Mouse (Mus musculus): ENCODE data around the gene Fah. TPM values are rescaled to one million over a fixed set of nuclear protein-coding genes. Genes with fewer than 3 reads are reported as not detected.
A peak's percentile ranks its signal among the peaks of the same experiment; 100 is the strongest.

The Fah gene
- polyA plus RNA-seq, 1 experiment from 2014 or later = 11.8 TPM

- 89% methylated on average over 3 of the region's 3 CpGs for WGBS
- no peak overlapping the region for H3K9ac ChIP-seq (replicated peaks; ENCODE audit: low read depth, low read length)
- H3K4me1 ChIP-seq (ENCODE audit: control insufficient read depth, insufficient read depth, low read length) = no peaks in the 10 kb centered on the region
- H3K27ac ChIP-seq (ENCODE audit: low read length) = no peak overlapping the region
- no peaks in the 10 kb centered on the region for H3K36me3 ChIP-seq (ENCODE audit: control insufficient read depth, insufficient read depth, low read length)
- no peaks in the 10 kb centered on the region for H3K9me3 ChIP-seq (ENCODE audit: control insufficient read depth, low read depth, low read length)
- ATAC-seq (ENCODE audit: insufficient number of reproducible peaks, insufficient read depth, low FRiP score, low read depth) = no peak
- no peaks in the 10 kb centered on the region for H3K27me3 ChIP-seq (ENCODE audit: control insufficient read depth, insufficient read depth, low read length)
- H3K4me3 ChIP-seq (ENCODE audit: low read depth, low read length) = no peak overlapping the region
- no peak overlapping the region for H3K4me2 ChIP-seq (replicated peaks; ENCODE audit: low read depth, low read length)
Observed at GRCm38 (mm10) chr7:84591347-84591746, 15.2 kb downstream of the Fah start.

DNA sequence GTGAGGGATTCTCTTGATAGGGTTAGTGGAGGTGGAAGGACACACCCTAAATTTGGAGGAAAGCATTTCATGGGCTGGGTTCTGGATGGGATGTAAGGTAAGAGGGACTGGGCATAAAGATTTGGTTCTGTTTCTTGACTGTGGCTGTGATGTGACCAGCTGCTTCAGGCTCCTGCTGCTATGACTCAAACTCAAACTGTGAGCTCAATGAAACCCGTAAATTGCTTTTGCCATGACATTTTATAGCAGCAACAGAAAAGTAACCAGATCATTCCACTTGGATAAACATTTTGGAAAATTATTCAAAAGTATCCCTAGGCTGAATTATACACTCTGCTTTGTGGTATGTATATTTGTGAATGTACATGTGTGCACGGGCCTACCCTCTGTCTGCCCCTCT, 15.9 kb downstream of the Fah start:
- no peak for ATAC-seq (ENCODE audit: insufficient number of reproducible peaks, insufficient read depth, low FRiP score, low read depth)
- H3K9me3 ChIP-seq (ENCODE audit: control insufficient read depth, low read depth, low read length) = no peaks in the 10 kb centered on the region
- no peaks in the 10 kb centered on the region for H3K36me3 ChIP-seq (ENCODE audit: control insufficient read depth, insufficient read depth, low read length)
- no peak overlapping the region for H3K4me2 ChIP-seq (replicated peaks; ENCODE audit: low read depth, low read length)
- no peak overlapping the region for H3K9ac ChIP-seq (replicated peaks; ENCODE audit: low read depth, low read length)
- 76% methylated on average over 2 of the region's 2 CpGs for WGBS
- no peaks in the 10 kb centered on the region for H3K4me1 ChIP-seq (ENCODE audit: control insufficient read depth, insufficient read depth, low read length)
- H3K27me3 ChIP-seq (ENCODE audit: control insufficient read depth, insufficient read depth, low read length) = no peaks in the 10 kb centered on the region
- no peak overlapping the region for H3K27ac ChIP-seq (ENCODE audit: low read length)
- H3K4me3 ChIP-seq (ENCODE audit: low read depth, low read length) = no peak overlapping the region

DNA sequence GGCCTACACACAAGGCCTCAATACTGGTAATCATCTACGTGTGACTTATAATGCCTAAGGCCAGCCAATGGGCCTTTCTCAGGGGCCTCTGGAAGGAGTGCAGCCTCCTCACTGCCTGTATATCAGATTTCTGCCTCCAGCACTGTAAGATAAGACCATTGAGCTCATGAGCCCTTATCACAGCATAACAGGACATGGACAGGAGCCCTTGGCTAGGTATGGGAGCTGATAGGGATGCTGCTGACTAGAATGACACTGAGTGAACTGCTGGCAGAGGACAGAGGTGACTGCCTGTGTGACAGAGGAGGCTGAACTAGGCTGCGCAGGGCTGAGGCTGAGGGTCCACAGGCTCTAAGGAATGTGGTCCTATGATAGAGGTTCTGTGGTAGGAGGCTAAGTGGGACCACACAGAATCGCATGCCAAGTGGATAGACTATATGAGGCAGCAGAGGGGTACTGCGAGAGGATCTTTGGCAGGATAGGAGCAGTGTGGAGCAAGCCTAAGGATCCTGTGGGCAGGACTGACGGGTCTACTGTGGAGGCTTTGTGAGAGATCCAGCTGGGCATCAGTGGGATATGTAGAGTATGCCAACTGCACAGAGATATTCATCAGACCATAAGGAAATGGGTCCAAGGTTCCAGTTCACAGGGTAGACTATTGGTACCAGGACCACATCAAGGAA, 19.3 kb downstream of the Fah start:
- H3K4me1 ChIP-seq (ENCODE audit: control insufficient read depth, insufficient read depth, low read length) = no peaks in the 10 kb centered on the region
- 90% methylated on average over 5 of the region's 5 CpGs for WGBS
- no peak overlapping the region for H3K4me3 ChIP-seq (ENCODE audit: low read depth, low read length)
- H3K9ac ChIP-seq (replicated peaks; ENCODE audit: low read depth, low read length) = no peak overlapping the region
- no peak overlapping the region for H3K4me2 ChIP-seq (replicated peaks; ENCODE audit: low read depth, low read length)
- no peaks in the 10 kb centered on the region for H3K36me3 ChIP-seq (ENCODE audit: control insufficient read depth, insufficient read depth, low read length)
- H3K9me3 ChIP-seq (ENCODE audit: control insufficient read depth, low read depth, low read length) = no peaks in the 10 kb centered on the region
- ATAC-seq (ENCODE audit: insufficient number of reproducible peaks, insufficient read depth, low FRiP score, low read depth) = peak; percentile 79; the same call in 1 of the 2 replicates
- H3K27me3 ChIP-seq (ENCODE audit: control insufficient read depth, insufficient read depth, low read length) = no peaks in the 10 kb centered on the region
- no peak overlapping the region for H3K27ac ChIP-seq (ENCODE audit: low read length)

- ATAC-seq (ENCODE audit: insufficient number of reproducible peaks, insufficient read depth, low FRiP score, low read depth) = no peak
- no peak overlapping the region for H3K4me3 ChIP-seq (ENCODE audit: low read depth, low read length)
- H3K9ac ChIP-seq (replicated peaks; ENCODE audit: low read depth, low read length) = no peak overlapping the region
- H3K27me3 ChIP-seq (ENCODE audit: control insufficient read depth, insufficient read depth, low read length) = no peaks in the 10 kb centered on the region
- WGBS = 68% methylated on average over 3 of the region's 3 CpGs
- H3K36me3 ChIP-seq (ENCODE audit: control insufficient read depth, insufficient read depth, low read length) = no peaks in the 10 kb centered on the region
- H3K4me2 ChIP-seq (replicated peaks; ENCODE audit: low read depth, low read length) = no peak overlapping the region
- no peaks in the 10 kb centered on the region for H3K9me3 ChIP-seq (ENCODE audit: control insufficient read depth, low read depth, low read length)
- no peak overlapping the region for H3K27ac ChIP-seq (ENCODE audit: low read length)
- no peaks in the 10 kb centered on the region for H3K4me1 ChIP-seq (ENCODE audit: control insufficient read depth, insufficient read depth, low read length)
Observed at GRCm38 (mm10) chr7:84586360-84587100, 20.0 kb downstream of the Fah start.

GRCm38 (mm10) chr7:84585086-84585485, 21.4 kb downstream of the Fah start:
- Histone ChIP-seq H3K36me3 (ENCODE audit: control insufficient read depth, insufficient read depth, low read length) (no peaks in the 10 kb centered on the region), H3K4me2 (replicated peaks; ENCODE audit: low read depth, low read length) (no peak overlapping the region), H3K4me1 (ENCODE audit: control insufficient read depth, insufficient read depth, low read length) (no peaks in the 10 kb centered on the region), H3K4me3 (ENCODE audit: low read depth, low read length) (no peak overlapping the region), H3K9me3 (ENCODE audit: control insufficient read depth, low read depth, low read length) (no peaks in the 10 kb centered on the region), H3K9ac (replicated peaks; ENCODE audit: low read depth, low read length) (no peak overlapping the region), H3K27ac (ENCODE audit: low read length) (no peak overlapping the region), H3K27me3 (ENCODE audit: control insufficient read depth, insufficient read depth, low read length) (no peaks in the 10 kb centered on the region)
- ATAC-seq (ENCODE audit: insufficient number of reproducible peaks, insufficient read depth, low FRiP score, low read depth) = no peak
- 85% methylated on average over 4 of the region's 4 CpGs for WGBS

DNA sequence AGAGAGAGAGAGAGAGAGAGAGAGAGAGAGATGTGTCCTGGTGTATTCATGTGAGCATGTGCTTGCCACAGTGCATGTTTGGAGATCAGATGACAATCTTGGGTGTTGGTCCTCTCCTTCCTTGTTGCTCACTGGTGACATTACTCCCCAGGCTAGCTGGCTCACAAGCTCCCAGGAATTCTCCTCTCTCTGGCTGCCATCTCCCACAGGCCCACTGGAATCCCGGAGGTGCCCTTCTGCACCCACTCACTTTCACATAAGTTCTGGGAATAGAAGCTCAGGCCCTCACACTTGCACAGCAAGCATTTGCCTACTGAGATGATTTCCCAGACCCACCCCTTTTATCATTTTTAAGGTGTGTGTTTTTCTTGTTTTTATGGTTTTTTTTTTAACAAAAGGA, 26.8 kb downstream of the Fah start:
- 71% methylated on average over 1 of the region's 1 CpGs for WGBS
- Histone ChIP-seq H3K4me1 (ENCODE audit: control insufficient read depth, insufficient read depth, low read length) (no peaks in the 10 kb centered on the region), H3K9ac (replicated peaks; ENCODE audit: low read depth, low read length) (no peak overlapping the region), H3K27me3 (ENCODE audit: control insufficient read depth, insufficient read depth, low read length) (no peaks in the 10 kb centered on the region), H3K4me3 (ENCODE audit: low read depth, low read length) (no peak overlapping the region), H3K36me3 (ENCODE audit: control insufficient read depth, insufficient read depth, low read length) (no peaks in the 10 kb centered on the region), H3K9me3 (ENCODE audit: control insufficient read depth, low read depth, low read length) (no peaks in the 10 kb centered on the region), H3K27ac (ENCODE audit: low read length) (no peak overlapping the region), H3K4me2 (replicated peaks; ENCODE audit: low read depth, low read length) (no peak overlapping the region)
- no peak for ATAC-seq (ENCODE audit: insufficient number of reproducible peaks, insufficient read depth, low FRiP score, low read depth)

- Histone ChIP-seq H3K27ac (ENCODE audit: low read length) (no peak overlapping the region), H3K27me3 (ENCODE audit: control insufficient read depth, insufficient read depth, low read length) (no peaks in the 10 kb centered on the region), H3K4me3 (ENCODE audit: low read depth, low read length) (no peak overlapping the region), H3K4me2 (replicated peaks; ENCODE audit: low read depth, low read length) (no peak overlapping the region), H3K9me3 (ENCODE audit: control insufficient read depth, low read depth, low read length) (no peaks in the 10 kb centered on the region), H3K36me3 (ENCODE audit: control insufficient read depth, insufficient read depth, low read length) (no peaks in the 10 kb centered on the region), H3K4me1 (ENCODE audit: control insufficient read depth, insufficient read depth, low read length) (no peaks in the 10 kb centered on the region), H3K9ac (replicated peaks; ENCODE audit: low read depth, low read length) (no peak overlapping the region)
- 88% methylated on average over 1 of the region's 1 CpGs for WGBS
- ATAC-seq (ENCODE audit: insufficient number of reproducible peaks, insufficient read depth, low FRiP score, low read depth) = no peak
Observed at GRCm38 (mm10) chr7:84578841-84579240, 27.7 kb downstream of the Fah start.

- no peaks in the 10 kb centered on the region for H3K36me3 ChIP-seq (ENCODE audit: control insufficient read depth, insufficient read depth, low read length)
- no peak overlapping the region for H3K4me2 ChIP-seq (replicated peaks; ENCODE audit: low read depth, low read length)
- H3K27ac ChIP-seq (ENCODE audit: low read length) = no peak overlapping the region
- WGBS = 87% methylated on average over 2 of the region's 2 CpGs
- no peak overlapping the region for H3K4me3 ChIP-seq (ENCODE audit: low read depth, low read length)
- no peaks in the 10 kb centered on the region for H3K4me1 ChIP-seq (ENCODE audit: control insufficient read depth, insufficient read depth, low read length)
- ATAC-seq (ENCODE audit: insufficient number of reproducible peaks, insufficient read depth, low FRiP score, low read depth) = no peak
- no peaks in the 10 kb centered on the region for H3K9me3 ChIP-seq (ENCODE audit: control insufficient read depth, low read depth, low read length)
- H3K27me3 ChIP-seq (ENCODE audit: control insufficient read depth, insufficient read depth, low read length) = no peaks in the 10 kb centered on the region
- no peak overlapping the region for H3K9ac ChIP-seq (replicated peaks; ENCODE audit: low read depth, low read length)
Observed at GRCm38 (mm10) chr7:84577034-84577433, 29.5 kb downstream of the Fah start.

Data from stomach, embryonic 14.5 days (tissue).